Mouse (Mus musculus) embryonic facial prominence, embryonic 14.5 days (tissue): ENCODE measurements around the gene Etfdh. TPM values are rescaled to one million over a fixed set of nuclear protein-coding genes. Genes with fewer than 3 reads are reported as not detected.
A peak's percentile ranks its signal among the peaks of the same experiment; 100 is the strongest.

Experiments used
- ATAC-seq: fragments of 200-750 bp; cut with Nextera tagmentation; 2 replicates; pipeline ENCODE4 v1.8.0; 2017; ENCODE audit warnings: low read depth, moderate number of reproducible peaks, moderate TSS enrichment
- DNase-seq: peaks from one replicate; pipeline ENCODE4 v3.0.0-alpha.2; 2015; ENCODE audit warnings: low spot score
- H3K27ac ChIP-seq: fragments of 300-500 bp; sonication (generic); replicated peaks from 2 replicates; pipeline ENCODE4 v1.5.1; 2014; ENCODE audit warnings: low read depth, mild to moderate bottlenecking, low read length, moderate library complexity
- H3K27me3 ChIP-seq: fragments of 300-500 bp; sonication (generic); replicated peaks from 2 replicates; pipeline ENCODE4 v1.6.1; 2014; ENCODE audit warnings: low read length; ENCODE audit not compliant: control insufficient read depth, insufficient read depth
- H3K36me3 ChIP-seq: fragments of 300-500 bp; sonication (generic); 2 replicates; pipeline ENCODE4 v1.6.1; 2014; ENCODE audit warnings: low read length, mixed read lengths; ENCODE audit not compliant: control insufficient read depth, insufficient read depth
- H3K4me1 ChIP-seq: fragments of 300-500 bp; sonication (generic); 2 replicates; pipeline ENCODE4 v1.6.1; 2014; ENCODE audit warnings: antibody characterized with exemption, low read length; ENCODE audit not compliant: control insufficient read depth, insufficient read depth
- H3K4me2 ChIP-seq: fragments of 300-500 bp; sonication (generic); 2 replicates; pipeline ENCODE4 v1.6.1; 2014; ENCODE audit warnings: low read depth, mild to moderate bottlenecking, low read length, moderate library complexity, mixed read lengths
- H3K4me3 ChIP-seq: fragments of 300-500 bp; sonication (generic); 2 replicates; pipeline ENCODE4 v1.5.1; 2014; ENCODE audit warnings: low read depth, mild to moderate bottlenecking, low read length
- H3K9ac ChIP-seq: fragments of 300-500 bp; sonication (generic); 2 replicates; pipeline ENCODE4 v1.6.1; 2014; ENCODE audit warnings: low read depth, mild to moderate bottlenecking, low read length, moderate library complexity, mixed read lengths
- H3K9me3 ChIP-seq: fragments of 300-500 bp; sonication (generic); 2 replicates; pipeline ENCODE4 v1.6.1; 2016; ENCODE audit warnings: low read length; ENCODE audit not compliant: control insufficient read depth
- WGBS: fragments of 180-500 bp; shearing (Covaris S2); extraction: QIAGEN DNeasy Blood & Tissue Kit; methylation state at CpG from one replicate; pipeline ENCODE4 v1.1.7; 2014; 5-methylcytosine and 5-hydroxymethylcytosine counted together
- polyA plus RNA-seq: library from polyadenylated mRNA; unstranded; fragments of >200 nt; fragmentation: Nextera tagmentation; extraction: Ambion mirVana; gene quantifications from 2 replicates; pipeline ENCODE4 v1.2.1, GENCODE M21; 2014

Gene Etfdh
- polyA plus RNA-seq, 1 experiment from 2014 or later: 59.4 TPM

GRCm38 (mm10) chr3:79589671-79590070 is 39.6 kb downstream of the Etfdh start:
- H3K4me3 ChIP-seq: no peak overlapping the region
- no peak overlapping the region for H3K4me2 ChIP-seq
- H3K9me3 ChIP-seq: no peaks in the 10 kb centered on the region
- H3K9ac ChIP-seq: no peak overlapping the region
- no peak overlapping the region for H3K27ac ChIP-seq
- DNase-seq: no peak
- H3K36me3 ChIP-seq: peaks cover 14% of the 10 kb centered on the region
- WGBS: 75% methylated on average over 2 of the region's 2 CpGs
- H3K4me1 ChIP-seq: peaks cover 9% of the 10 kb centered on the region; the same call in 1 of the 2 replicates
- H3K27me3 ChIP-seq: no peaks in the 10 kb centered on the region
- no peak for ATAC-seq

DNA sequence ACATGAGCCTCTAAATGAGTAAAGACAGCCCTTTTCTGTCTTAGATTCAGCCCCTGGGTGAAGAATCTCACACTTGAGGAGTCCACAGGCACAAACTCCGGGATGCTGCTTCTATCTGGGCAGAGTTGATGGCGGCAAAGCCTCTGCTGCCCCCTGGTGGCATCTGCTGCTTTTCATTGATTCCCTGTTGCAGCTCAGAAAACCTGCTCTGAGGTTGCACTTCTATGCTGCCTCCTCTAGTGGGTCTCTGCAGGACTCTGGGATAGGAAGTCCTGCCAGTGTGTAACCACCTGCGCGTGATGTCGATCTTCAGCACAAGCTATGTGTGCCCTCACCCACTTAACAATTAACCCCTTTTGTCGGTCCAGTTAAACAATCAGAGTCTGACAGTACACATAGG is 42.5 kb downstream of the Etfdh start:
- WGBS: 7% methylated on average over 6 of the region's 6 CpGs
- ATAC-seq (peak; percentile 86), DNase-seq (peak; percentile 93)
- Histone ChIP-seq H3K9me3 (no peaks in the 10 kb centered on the region), H3K36me3 (no peaks in the 10 kb centered on the region), H3K27ac (no peak overlapping the region), H3K4me3 (no peak overlapping the region), H3K4me1 (no peaks in the 10 kb centered on the region), H3K4me2 (0 out of 2 replicates have a peak overlapping the region, but pooled peaks have one; percentile 4), H3K9ac (no peak overlapping the region), H3K27me3 (no peaks in the 10 kb centered on the region)

DNA sequence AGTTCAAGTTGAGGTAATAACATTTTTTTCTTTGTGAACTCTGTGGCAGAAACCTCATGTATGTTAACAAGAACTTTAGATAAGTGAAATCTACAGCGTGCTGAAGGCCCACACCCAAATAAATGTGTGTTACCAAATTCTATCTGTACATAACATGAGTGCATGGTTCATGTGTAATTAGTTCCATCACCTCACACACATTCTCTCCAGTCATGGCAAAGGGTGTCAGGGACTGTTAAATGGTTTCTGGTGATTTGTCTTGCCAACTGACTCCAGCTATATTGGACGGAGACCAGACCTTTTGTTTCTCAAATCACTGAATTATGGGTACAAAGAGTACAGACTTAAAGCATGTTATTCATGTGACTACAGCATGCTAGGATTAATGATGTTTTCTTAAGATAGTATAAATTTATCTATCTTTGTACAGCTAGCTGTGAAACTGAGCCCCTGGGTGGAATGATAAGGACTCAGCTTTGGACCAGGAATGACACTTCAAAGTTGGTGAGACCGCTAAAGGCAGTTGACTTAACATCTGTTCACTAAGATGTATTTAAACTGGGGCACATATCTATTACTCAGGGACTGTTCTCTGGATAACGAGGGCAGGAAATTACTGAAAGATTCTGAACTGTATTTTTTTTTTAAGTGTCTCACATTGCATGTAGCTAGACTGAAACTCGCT is 49.3 kb downstream of the Etfdh start:
- H3K9ac ChIP-seq: no peak overlapping the region
- H3K27ac ChIP-seq: no peak overlapping the region
- 66% methylated on average over 5 of the region's 5 CpGs for WGBS
- no peaks in the 10 kb centered on the region for H3K36me3 ChIP-seq
- no peak overlapping the region for H3K4me2 ChIP-seq
- H3K4me1 ChIP-seq: no peaks in the 10 kb centered on the region
- H3K27me3 ChIP-seq: no peaks in the 10 kb centered on the region
- DNase-seq: no peak
- H3K9me3 ChIP-seq: no peaks in the 10 kb centered on the region
- ATAC-seq: no peak
- H3K4me3 ChIP-seq: no peak overlapping the region

DNA sequence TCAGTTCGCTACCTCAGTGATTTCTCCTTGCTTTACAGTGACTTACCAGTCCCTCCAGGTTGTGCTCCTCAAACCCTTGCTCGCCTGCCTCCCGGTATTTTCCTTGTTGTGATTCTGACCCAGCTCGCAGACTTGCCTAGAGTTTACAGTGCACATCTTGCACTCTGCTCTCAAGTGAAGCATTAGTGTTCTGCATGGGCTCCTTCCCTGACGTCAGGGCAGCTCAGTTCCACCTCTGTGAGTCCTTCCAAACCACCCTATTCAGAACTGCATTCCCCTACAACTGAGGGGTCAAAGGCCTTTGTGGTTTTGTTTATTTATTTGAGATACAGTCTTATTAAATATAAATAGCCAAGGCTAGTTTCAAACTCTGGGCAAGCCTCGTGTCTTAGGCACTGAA is 51.1 kb downstream of the Etfdh start:
- H3K27me3 ChIP-seq: no peaks in the 10 kb centered on the region
- no peak for ATAC-seq
- no peaks in the 10 kb centered on the region for H3K9me3 ChIP-seq
- DNase-seq: no peak
- no peaks in the 10 kb centered on the region for H3K36me3 ChIP-seq
- no peaks in the 10 kb centered on the region for H3K4me1 ChIP-seq
- WGBS: 79% methylated on average over 6 of the region's 6 CpGs
- no peak overlapping the region for H3K27ac ChIP-seq
- H3K4me2 ChIP-seq: no peak overlapping the region
- H3K9ac ChIP-seq: no peak overlapping the region
- H3K4me3 ChIP-seq: no peak overlapping the region

- no peaks in the 10 kb centered on the region for H3K9me3 ChIP-seq
- ATAC-seq (no peak), DNase-seq (no peak)
- no peaks in the 10 kb centered on the region for H3K4me1 ChIP-seq
- WGBS: 78% methylated on average over 6 of the region's 6 CpGs
- no peak overlapping the region for H3K4me2 ChIP-seq
- H3K36me3 ChIP-seq: no peaks in the 10 kb centered on the region
- H3K4me3 ChIP-seq: no peak overlapping the region
- no peak overlapping the region for H3K27ac ChIP-seq
- no peak overlapping the region for H3K9ac ChIP-seq
- H3K27me3 ChIP-seq: no peaks in the 10 kb centered on the region
These were observed 51.7 kb downstream of the Etfdh start for GRCm38 (mm10) chr3:79577606-79578005.

GRCm38 (mm10) chr3:79576865-79577264 is 52.4 kb downstream of the Etfdh start:
- H3K4me1 ChIP-seq: no peaks in the 10 kb centered on the region
- no peak for DNase-seq
- H3K9ac ChIP-seq: no peak overlapping the region
- no peak overlapping the region for H3K4me3 ChIP-seq
- H3K27ac ChIP-seq: no peak overlapping the region
- H3K9me3 ChIP-seq: no peaks in the 10 kb centered on the region
- H3K4me2 ChIP-seq: no peak overlapping the region
- H3K27me3 ChIP-seq: no peaks in the 10 kb centered on the region
- no peak for ATAC-seq
- no peaks in the 10 kb centered on the region for H3K36me3 ChIP-seq
- 39% methylated on average over 5 of the region's 5 CpGs for WGBS

GRCm38 (mm10) chr3:79576468-79576816 is 52.9 kb downstream of the Etfdh start:
- H3K36me3 ChIP-seq: no peaks in the 10 kb centered on the region
- H3K4me3 ChIP-seq: no peak overlapping the region
- WGBS: 3% methylated on average over 3 of the region's 3 CpGs
- H3K4me2 ChIP-seq: peak overlapping the region; percentile 31
- H3K4me1 ChIP-seq: no peaks in the 10 kb centered on the region
- H3K9ac ChIP-seq: peak overlapping the region; percentile 40; the same call in 1 of the 2 replicates
- no peaks in the 10 kb centered on the region for H3K27me3 ChIP-seq
- no peak for DNase-seq
- peak; percentile 13; the same call in 1 of the 2 replicates for ATAC-seq
- H3K9me3 ChIP-seq: no peaks in the 10 kb centered on the region
- no peak overlapping the region for H3K27ac ChIP-seq

DNA sequence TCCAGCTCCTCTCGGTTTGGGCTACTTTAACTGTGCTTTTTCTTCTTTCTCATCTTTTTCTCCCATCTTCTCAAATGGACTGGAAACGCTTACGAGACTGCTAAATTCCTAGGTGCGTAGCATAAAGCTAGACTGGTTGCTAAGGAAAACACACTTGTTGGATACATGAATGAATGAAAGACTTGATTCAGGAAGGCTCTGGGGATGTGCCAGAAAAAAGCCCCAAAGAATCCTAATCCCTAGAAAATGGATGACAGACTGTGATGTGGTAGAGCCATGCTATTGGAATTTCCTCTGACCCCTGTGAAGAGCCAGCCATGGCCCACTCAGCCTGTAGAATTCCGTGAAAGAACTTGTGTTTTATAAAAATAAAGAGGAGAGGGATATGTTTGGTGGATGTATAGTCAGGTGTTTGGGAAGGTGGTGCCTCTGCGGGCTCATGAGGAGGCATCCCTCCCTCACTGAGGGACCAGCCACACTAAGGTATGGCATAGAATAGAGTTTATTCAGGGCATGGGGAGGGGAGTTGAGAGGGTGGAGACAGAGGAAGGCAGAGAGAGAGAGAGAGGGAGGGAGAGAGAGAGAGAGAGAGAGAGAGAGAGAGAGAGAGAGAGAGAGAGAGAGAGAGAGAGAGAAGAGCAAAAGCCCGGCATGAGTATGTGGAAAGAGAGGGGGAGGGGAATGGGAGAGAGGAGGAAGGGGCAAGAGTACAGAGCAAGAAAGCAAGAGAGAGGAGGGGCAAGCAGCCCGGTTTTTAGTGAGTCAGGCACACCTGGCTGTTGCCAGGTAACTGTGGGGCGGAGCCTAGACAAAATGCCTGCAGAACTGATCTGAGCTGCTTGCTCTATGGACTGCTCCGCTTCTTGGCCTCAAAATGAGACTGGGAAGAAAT is 53.5 kb downstream of the Etfdh start:
- Histone ChIP-seq H3K4me3 (no peak overlapping the region), H3K27ac (no peak overlapping the region), H3K27me3 (no peaks in the 10 kb centered on the region), H3K4me2 (peak overlapping the region; percentile 31), H3K36me3 (no peaks in the 10 kb centered on the region), H3K9me3 (no peaks in the 10 kb centered on the region), H3K4me1 (no peaks in the 10 kb centered on the region), H3K9ac (peak overlapping the region; percentile 40; the same call in 1 of the 2 replicates)
- WGBS: 26% methylated on average over 10 of the region's 10 CpGs
- ATAC-seq (peak; percentile 79), DNase-seq (peak; percentile 55)
